In genomic region chr1:194197516-194197915, GRCm38 (mm10) we compare ENCODE assay signal across 16 mouse cellular contexts.
DNase-seq lines count a peak whose midpoint lies in the region; ATAC-seq and TF ChIP-seq lines count a peak whose summit lies in the region.
"Had no signal": no experiment of that assay in that cellular context is flagged by ENCODE, and none has a peak within 500 bp of the region (broad histone marks: within the 10 kb centered on the region; RNA-seq: fewer than 3 reads in every experiment).

No protein-coding gene starts in this region.

- ATAC-seq in kidney, embryonic 14.5 days (ENCODE audit: low FRiP score, low TSS enrichment), result peak; percentile 87
- no peak; the same call in 1 of the 2 replicates for ATAC-seq in kidney, postnatal 0 days (replicated peaks; ENCODE audit: low FRiP score, low read depth)
- ATAC-seq: activated CD4-positive, CD25-positive, alpha-beta regulatory T cell, adult 4 months had no signal

- H3K27ac ChIP-seq in kidney, embryonic 14.5 days (ENCODE audit: low read depth, low read length), result 0 out of 2 replicates have a peak overlapping the region, but pooled peaks have one; percentile 53
- 0 out of 2 replicates have a peak overlapping the region, but pooled peaks have one; percentile 36 for H3K27ac ChIP-seq in kidney, postnatal 0 days
- H3K27ac ChIP-seq: embryonic facial prominence, embryonic 15.5 days; limb, embryonic 13.5 days had no signal

- no peaks in the 10 kb centered on the region for H3K27me3 ChIP-seq in kidney, embryonic 14.5 days (ENCODE audit: control insufficient read depth, insufficient read depth, low read length)
- no peaks in the 10 kb centered on the region for H3K27me3 ChIP-seq in kidney, postnatal 0 days (ENCODE audit: insufficient read depth, low read length)
- H3K27me3 ChIP-seq: embryonic facial prominence, embryonic 15.5 days; limb, embryonic 13.5 days had no signal

- no peak overlapping the region for H3K9ac ChIP-seq in kidney, embryonic 14.5 days (ENCODE audit: low read depth, low read length)
- H3K9ac ChIP-seq in kidney, postnatal 0 days (ENCODE audit: low read depth, low read length), result no peak overlapping the region
- H3K9ac ChIP-seq: embryonic facial prominence, embryonic 15.5 days; limb, embryonic 13.5 days had no signal

- no peaks in the 10 kb centered on the region for H3K9me3 ChIP-seq in kidney, embryonic 14.5 days (ENCODE audit: control insufficient read depth, low read length)
- H3K9me3 ChIP-seq in kidney, postnatal 0 days (replicated peaks; ENCODE audit: low read length), result no peaks in the 10 kb centered on the region
- H3K9me3 ChIP-seq: embryonic facial prominence, embryonic 15.5 days; limb, embryonic 13.5 days had no signal

- peak; percentile 13 for DNase-seq in embryo, embryonic 10 days (ENCODE audit: low spot score)
- no peak for DNase-seq in embryo, embryonic 9.5 days (ENCODE audit: extremely low spot score)
- DNase-seq in kidney, adult 18-20 months, result no peak
- DNase-seq in brain, embryonic 14.5 days (ENCODE audit: low read depth), result peak; percentile 31
- DNase-seq in kidney, postnatal 0 days (ENCODE audit: low spot score), result peak; percentile 68
- DNase-seq in thymus, postnatal 4 days, result no peak
- DNase-seq in gastrocnemius, postnatal 25 days, result no peak
- DNase-seq: adrenal gland, postnatal 36 days; cerebellum, adult 9-11 months; layer of hippocampus, adult 9-11 months; right cerebral cortex, postnatal 4 days had no signal

- H3K4me1 ChIP-seq in kidney, embryonic 14.5 days (ENCODE audit: control insufficient read depth, insufficient read depth, low read length), result no peaks in the 10 kb centered on the region
- no peaks in the 10 kb centered on the region for H3K4me1 ChIP-seq in kidney, postnatal 0 days (replicated peaks; ENCODE audit: insufficient read depth, low read length)
- H3K4me1 ChIP-seq: embryonic facial prominence, embryonic 15.5 days had no signal

- no peaks in the 10 kb centered on the region for H3K36me3 ChIP-seq in kidney, embryonic 14.5 days (ENCODE audit: control insufficient read depth, insufficient read depth, low read length)
- no peaks in the 10 kb centered on the region for H3K36me3 ChIP-seq in kidney, postnatal 0 days (ENCODE audit: insufficient read depth, low read length)
- H3K36me3 ChIP-seq: embryonic facial prominence, embryonic 15.5 days; limb, embryonic 13.5 days had no signal

- 15% methylated on average over 2 of the region's 2 CpGs for WGBS in kidney, embryonic 14.5 days
- 20% methylated on average over 2 of the region's 2 CpGs for WGBS in kidney, postnatal 0 days

- H3K4me3 ChIP-seq in kidney, embryonic 14.5 days (ENCODE audit: low read length), result no peak overlapping the region
- H3K4me3 ChIP-seq in kidney, postnatal 0 days (replicated peaks; ENCODE audit: low read depth, low read length), result no peak overlapping the region
- H3K4me3 ChIP-seq: embryonic facial prominence, embryonic 15.5 days; limb, embryonic 13.5 days had no signal

- TF ChIP-seq POLR2A in brain, embryonic 14.5 days (IDR thresholded peaks at IDR 0.05; ENCODE audit: borderline replicate concordance, extremely low read depth, insufficient read depth, insufficient read length, poor library complexity, severe bottlenecking), result no peak

- H3K4me2 ChIP-seq in kidney, embryonic 14.5 days (replicated peaks; ENCODE audit: low read depth, low read length), result no peak overlapping the region
- no peak overlapping the region for H3K4me2 ChIP-seq in kidney, postnatal 0 days (ENCODE audit: low read length)
- H3K4me2 ChIP-seq: embryonic facial prominence, embryonic 15.5 days; limb, embryonic 13.5 days; midbrain, embryonic 11.5 days had no signal

- TF ChIP-seq CTCF in brain, embryonic 14.5 days (IDR thresholded peaks at IDR 0.05; ENCODE audit: borderline replicate concordance, extremely low read depth, insufficient read depth, insufficient read length), result no peak
- no peak for TF ChIP-seq CTCF in kidney, postnatal 0 days (IDR thresholded peaks at IDR 0.05; ENCODE audit: low read depth)

Comparison
In these comparisons a context has a peak if more than half of its experiments do, and no peak if none do; other contexts are left out.
1. DNase-seq: peak in embryo, embryonic 10 days (single experiment), brain, embryonic 14.5 days (single experiment) and kidney, postnatal 0 days (single experiment); none in embryo, embryonic 9.5 days (single experiment), kidney, adult 18-20 months (single experiment), thymus, postnatal 4 days (single experiment) and gastrocnemius, postnatal 25 days (single experiment).